Mouse (Mus musculus): ENCODE measurements around the gene Cphx2. TPM values are rescaled to one million over a fixed set of nuclear protein-coding genes. Genes with fewer than 3 reads are reported as not detected.

Gene Cphx2
- total RNA-seq, 1 experiment from 2014 or later, result not detected

Other genes starting within 250 kb of the Cphx2 start
- 43.6 and 47.0 TPM in 2 replicates for gene Anxa11, start 239.4 kb upstream of the Cphx2 start, total RNA-seq (2017)
- gene Plac9a, start 178.4 kb upstream of the Cphx2 start, total RNA-seq (2017), result not detected in 2 replicates
- gene Tmem254a, start 153.8 kb upstream of the Cphx2 start, total RNA-seq (2017), result 1.7 and 1.8 TPM in 2 replicates
- gene Cphx1, start 143.2 kb upstream of the Cphx2 start, total RNA-seq (2017), result not detected in 2 replicates
- not detected in 2 replicates for gene Duxbl1, start 102.9 kb upstream of the Cphx2 start, total RNA-seq (2017)
- 3.3 TPM in 1 of 2 replicates, not detected in the other for gene Gm9780, start 38.8 kb upstream of the Cphx2 start, total RNA-seq (2017)
- 15.1 and 18.4 TPM in 2 replicates for gene Tmem254c, start 14.2 kb upstream of the Cphx2 start, total RNA-seq (2017)
- not detected in 2 replicates for gene Cphx3, start 781 bp downstream of the Cphx2 start, total RNA-seq (2017)
- gene Duxbl2, start 36.8 kb downstream of the Cphx2 start, total RNA-seq (2017), result not detected in 2 replicates
- gene Plac9b, start 101.0 kb downstream of the Cphx2 start, total RNA-seq (2017), result not detected in 2 replicates
- 3.3 TPM in 1 of 2 replicates, not detected in the other for gene Tmem254b, start 125.5 kb downstream of the Cphx2 start, total RNA-seq (2017)
- not detected in 2 replicates for gene Duxbl3, start 176.4 kb downstream of the Cphx2 start, total RNA-seq (2017)